Mouse (Mus musculus) CH12F3 (cell line): ENCODE measurements at regions not wholly inside any gene's neighbourhood (a gene's known extent, or its start where the extent isn't known, plus 50 kb on each side); places are given as distances from the start of the nearest gene placed in this dataset.

Experiments
- in situ Hi-C: fragments of 300-500 bp; cut with MboI; formaldehyde crosslinking; loops from 2 replicates; pipeline ENCODE4 v1.14.3; 2020; ENCODE audit warnings: low sequenced_read_pairs

GRCm38 (mm10) chr10:83819266-83819949 lies 96.7 kb downstream of the 1500009L16Rik start:
- in situ Hi-C loops: loop anchor here (5.0 kb wide), 1 partner anchor 633 kb away; no protein-coding TSS in a partner anchor

- in situ Hi-C loops: loop anchor here (5.0 kb wide), 1 partner anchor 632 kb away; no protein-coding TSS in a partner anchor
These were observed 97.2 kb downstream of the 1500009L16Rik start for GRCm38 (mm10) chr10:83819950-83820275.

- in situ Hi-C loops: no loop called here
These were observed 98.4 kb downstream of the 1500009L16Rik start for GRCm38 (mm10) chr10:83821089-83821488.

GRCm38 (mm10) chr10:83826105-83826504 lies 103.4 kb downstream of the 1500009L16Rik start:
- in situ Hi-C loops: no loop called here

- in situ Hi-C loops: no loop called here
These were observed 113.7 kb downstream of the 1500009L16Rik start for GRCm38 (mm10) chr10:83836351-83836750.

GRCm38 (mm10) chr10:83840226-83840625 lies 117.6 kb downstream of the 1500009L16Rik start:
- in situ Hi-C loops: no loop called here

GRCm38 (mm10) chr10:83850881-83851280 lies 128.2 kb downstream of the 1500009L16Rik start:
- in situ Hi-C loops: no loop called here

GRCm38 (mm10) chr10:83852194-83852593 lies 129.5 kb downstream of the 1500009L16Rik start:
- in situ Hi-C loops: no loop called here

GRCm38 (mm10) chr10:83852806-83853205 lies 130.1 kb downstream of the 1500009L16Rik start:
- in situ Hi-C loops: no loop called here

GRCm38 (mm10) chr10:83857794-83858442 lies 135.3 kb downstream of the 1500009L16Rik start:
- in situ Hi-C loops: no loop called here

GRCm38 (mm10) chr10:83858689-83859088 lies 136.0 kb downstream of the 1500009L16Rik start:
- in situ Hi-C loops: no loop called here

GRCm38 (mm10) chr10:83859633-83860032 lies 137.0 kb downstream of the 1500009L16Rik start:
- in situ Hi-C loops: no loop called here

- in situ Hi-C loops: no loop called here
These were observed 139.0 kb downstream of the 1500009L16Rik start for GRCm38 (mm10) chr10:83861574-83862190.

- in situ Hi-C loops: no loop called here
These were observed 141.9 kb downstream of the 1500009L16Rik start for GRCm38 (mm10) chr10:83864591-83864990.

- in situ Hi-C loops: no loop called here
These were observed 143.3 kb downstream of the 1500009L16Rik start for GRCm38 (mm10) chr10:83865929-83866328.

GRCm38 (mm10) chr10:83871736-83872400 lies 149.2 kb downstream of the 1500009L16Rik start:
- in situ Hi-C loops: no loop called here

GRCm38 (mm10) chr10:83878745-83879144 lies 156.1 kb downstream of the 1500009L16Rik start:
- in situ Hi-C loops: no loop called here

- in situ Hi-C loops: no loop called here
These were observed 159.6 kb downstream of the 1500009L16Rik start for GRCm38 (mm10) chr10:83882119-83882890.

- in situ Hi-C loops: no loop called here
These were observed 160.2 kb downstream of the 1500009L16Rik start for GRCm38 (mm10) chr10:83882891-83883185.

- in situ Hi-C loops: no loop called here
These were observed 161.9 kb downstream of the 1500009L16Rik start for GRCm38 (mm10) chr10:83884553-83884952.

GRCm38 (mm10) chr10:83888587-83888986 lies 165.9 kb downstream of the 1500009L16Rik start:
- in situ Hi-C loops: no loop called here
